Mouse (Mus musculus) G1E (cell line): ENCODE data around the gene Lrp2bp.

ENCODE experiments used
- CTCF ChIP-seq: IDR thresholded peaks from 2 replicates; pipeline ENCODE4 v1.5.1; 2012; ENCODE audit warnings: low read depth, low read length, inconsistent platforms, mixed read lengths
- GATA1 ChIP-seq: IDR thresholded peaks from 2 replicates; pipeline ENCODE4 v1.6.1; 2012; ENCODE audit warnings: borderline replicate concordance, low read length, inconsistent platforms, mixed read lengths
- GATA2 ChIP-seq: IDR thresholded peaks from 2 replicates; pipeline ENCODE4 v1.6.1; 2012; ENCODE audit warnings: low read depth, low read length, inconsistent platforms, borderline replicate concordance
- POLR2AphosphoS5 ChIP-seq: IDR thresholded peaks from 2 replicates; pipeline ENCODE4 v1.6.1; 2012; ENCODE audit warnings: low read depth, low read length, inconsistent platforms; ENCODE audit not compliant: insufficient replicate concordance
- TAL1 ChIP-seq: conservative IDR thresholded peaks from 2 replicates; pipeline ENCODE4 v1.6.1; 2012; ENCODE audit warnings: low read depth, low read length, inconsistent platforms, mixed read lengths

- TF ChIP-seq POLR2AphosphoS5 (no peak), CTCF (no peak), GATA1 (no peak), TAL1 (no peak), GATA2 (no peak)
Observed at GRCm38 (mm10) chr8:45975837-45976468, 23.1 kb upstream of the Lrp2bp start.
